Mouse (Mus musculus) testis, adult 2 months (tissue): ENCODE measurements around the gene Ehd1.

Experiments
- CTCF ChIP-seq: fragments of 200-500 bp; IDR thresholded peaks from 2 replicates; pipeline ENCODE4 v1.5.1; 2012; ENCODE audit warnings: low read depth, mild to moderate bottlenecking, inconsistent platforms, low read length, moderate library complexity; ENCODE audit not compliant: control insufficient read depth, insufficient read depth, insufficient replicate concordance
- POLR2A ChIP-seq: fragments of 200-500 bp; IDR thresholded peaks from 2 replicates; pipeline ENCODE4 v1.6.1; 2012; ENCODE audit warnings: low read depth, mild to moderate bottlenecking, inconsistent platforms, low read length, moderate library complexity; ENCODE audit not compliant: control insufficient read depth

GRCm38 (mm10) chr19:6236842-6237241 is 39.7 kb upstream of the Ehd1 start:
- TF ChIP-seq CTCF (no peak), POLR2A (no peak)
